Mouse (Mus musculus): ENCODE measurements at regions not wholly inside any gene's neighbourhood (a gene's known extent, or its start where the extent isn't known, plus 50 kb on each side); places are given as distances from the start of the nearest gene placed in this dataset.

- TF ChIP-seq CTCF (conservative IDR thresholded peaks at IDR 0.05; ENCODE audit: insufficient read depth, insufficient read length, low read depth, low read length) (no peak), POLR2A (IDR thresholded peaks at IDR 0.05; ENCODE audit: low read depth, low read length) (no peak)
These were observed 153.9 kb upstream of the Ubl3 start for GRCm38 (mm10) chr5:148706323-148707120.
